Mouse (Mus musculus): Measurements from ENCODE around the gene Ltc4s.

The Ltc4s gene

GRCm38 (mm10) chr11:50238324-50238723, at the start of gene Ltc4s:
TSS of gene Ltc4s (minus strand) at chr11:50238616.
- no peak for DNase-seq

- no peak for DNase-seq
Measured at GRCm38 (mm10) chr11:50286428-50286827, 48.0 kb upstream of the Ltc4s start.

GRCm38 (mm10) chr11:50285696-50286095, 47.3 kb upstream of the Ltc4s start:
- DNase-seq: no peak

- no peak for DNase-seq
Measured at GRCm38 (mm10) chr11:50285263-50285662, 46.8 kb upstream of the Ltc4s start.

- DNase-seq: no peak
Measured at GRCm38 (mm10) chr11:50280053-50280452, 41.6 kb upstream of the Ltc4s start.

GRCm38 (mm10) chr11:50279005-50279404, 40.6 kb upstream of the Ltc4s start:
- DNase-seq: no peak

- DNase-seq: no peak
Measured at GRCm38 (mm10) chr11:50277706-50278105, 39.3 kb upstream of the Ltc4s start.

GRCm38 (mm10) chr11:50277025-50277424, 38.6 kb upstream of the Ltc4s start:
- no peak for DNase-seq

- DNase-seq: peak; percentile 44
Measured at GRCm38 (mm10) chr11:50275568-50276151, 37.2 kb upstream of the Ltc4s start.

GRCm38 (mm10) chr11:50275077-50275476, 36.7 kb upstream of the Ltc4s start:
- no peak for DNase-seq

GRCm38 (mm10) chr11:50272819-50273218, 34.4 kb upstream of the Ltc4s start:
- no peak for DNase-seq

GRCm38 (mm10) chr11:50269885-50270284, 31.5 kb upstream of the Ltc4s start:
- no peak for DNase-seq

GRCm38 (mm10) chr11:50269163-50269562, 30.7 kb upstream of the Ltc4s start:
- no peak for DNase-seq

GRCm38 (mm10) chr11:50266997-50267396, 28.6 kb upstream of the Ltc4s start:
- DNase-seq: no peak

GRCm38 (mm10) chr11:50265931-50266330, 27.5 kb upstream of the Ltc4s start:
- no peak for DNase-seq

GRCm38 (mm10) chr11:50263198-50263597, 24.8 kb upstream of the Ltc4s start:
- no peak for DNase-seq

- no peak for DNase-seq
Measured at GRCm38 (mm10) chr11:50262020-50262419, 23.6 kb upstream of the Ltc4s start.

- DNase-seq: peak; percentile 80
Measured at GRCm38 (mm10) chr11:50258310-50258709, 19.9 kb upstream of the Ltc4s start.

GRCm38 (mm10) chr11:50256615-50257014, 18.2 kb upstream of the Ltc4s start:
- no peak for DNase-seq

- peak; percentile 93 for DNase-seq
Measured at GRCm38 (mm10) chr11:50254010-50254580, 15.7 kb upstream of the Ltc4s start.

GRCm38 (mm10) chr11:50253393-50253792, 15.0 kb upstream of the Ltc4s start:
- no peak for DNase-seq

- no peak for DNase-seq
Measured at GRCm38 (mm10) chr11:50252684-50253265, 14.4 kb upstream of the Ltc4s start.

- DNase-seq: no peak
Measured at GRCm38 (mm10) chr11:50252166-50252565, 13.8 kb upstream of the Ltc4s start.

- no peak for DNase-seq
Measured at GRCm38 (mm10) chr11:50248473-50249171, 10.2 kb upstream of the Ltc4s start.

All from right cerebral cortex, adult 18-20 months (tissue).